Mouse (Mus musculus): Measurements from ENCODE around the gene Hoxd13.

- TF ChIP-seq CTCF (IDR thresholded peaks at IDR 0.05; ENCODE audit: low read depth) (no peak), EP300 (IDR thresholded peaks at IDR 0.05; ENCODE audit: low read depth) (no peak)
These were observed 9.0 kb downstream of the Hoxd13 start for GRCm38 (mm10) chr2:74677106-74677505.
